Mouse (Mus musculus) Patski (cell line): ENCODE measurements around the gene Catspere2. TPM values are rescaled to one million over a fixed set of nuclear protein-coding genes. Genes with fewer than 3 reads are reported as not detected.
"Not testable (repeated sequence)": the region's sequence is repeated elsewhere in the genome, so short reads cannot be mapped to it uniquely, and the experiment has no call there.

Experiments
- ATAC-seq: fragments of 100-300 bp; one replicate; pipeline ENCODE4 v1.8.0; 2021
- CTCF ChIA-PET: fragments of 350-600 bp; sonication (Branson Sonifier 250); formaldehyde crosslinking; loops from one replicate; lab custom pipeline; 2022; ENCODE audit warnings: inconsistent platforms; lab: Charles Lee
- POLR2A ChIA-PET: fragments of 350-600 bp; sonication (Branson Sonifier 250); formaldehyde crosslinking; loops from one replicate; lab custom pipeline; 2022; ENCODE audit warnings: antibody characterized with exemption, inconsistent platforms; lab: Charles Lee
- DNase-seq: peaks from one replicate; pipeline ENCODE4 v3.0.0-alpha.2; 2011; ENCODE audit warnings: low read depth, low spot score
- H3K27me3 ChIP-seq: fragments of 371-371 bp; one replicate; pipeline ENCODE4 v1.5.1; 2021
- CTCF ChIP-seq: fragments of 100-300 bp; IDR thresholded peaks from one replicate; pipeline ENCODE4 v1.5.1; 2021
- in situ Hi-C: fragments of 300-500 bp; cut with MboI; formaldehyde crosslinking; loops from 3 replicates; pipeline ENCODE4 v1.11.1; 2018; ENCODE audit warnings: low pct_unique_long_range_greater_than_20kb, mixed read lengths
- polyA plus RNA-seq: library from polyadenylated mRNA; unstranded; gene quantifications from one replicate; pipeline ENCODE4 v1.2.3, GENCODE M21; 2021

Gene Catspere2
- 0.65 TPM for polyA plus RNA-seq

DNA sequence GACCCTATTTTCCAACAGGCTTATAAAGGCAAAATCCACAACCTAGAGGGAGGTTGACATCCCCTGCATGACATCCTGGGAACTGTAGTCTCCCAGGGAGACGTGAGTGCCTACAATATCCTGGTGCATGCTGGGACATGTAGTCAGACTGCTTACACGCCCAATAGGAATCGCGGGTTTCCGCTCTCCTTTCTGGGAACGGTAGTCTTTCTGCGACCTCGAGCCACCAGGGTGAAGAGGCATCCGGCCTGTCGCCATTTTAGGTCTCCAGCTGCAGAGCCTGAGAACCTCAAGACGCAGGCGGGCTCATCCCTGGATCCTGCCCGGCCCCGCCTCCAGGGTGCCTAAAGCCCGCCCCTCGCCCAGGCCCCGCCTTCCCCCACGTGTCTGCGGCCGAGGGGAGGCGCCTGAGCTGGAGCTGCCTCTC is at the start of gene Catspere2:
Gene Catspere2, plus strand, starts transcription at position 400 of the 427 bp plus-strand sequence.
- H3K27me3 ChIP-seq, POLR2A ChIA-PET, CTCF ChIA-PET: not testable (repeated sequence)
- in situ Hi-C loops = loop anchor here (10.0 to 25.0 kb wide), 2 partner anchors 202 to 479 kb away; partner anchors contain the start of gene Desi2
- ATAC-seq (peak; percentile 94), DNase-seq (peak; percentile 64)

- DNase-seq, H3K27me3 ChIP-seq, ATAC-seq, POLR2A ChIA-PET, CTCF ChIA-PET: not testable (repeated sequence)
- in situ Hi-C loops = loop anchor here (10.0 to 25.0 kb wide), 2 partner anchors 204 to 372 kb away; partner anchors contain the start of gene Cox20
Measured at GRCm38 (mm10) chr1:177940422-177940977, 42.7 kb upstream of the Catspere2 start.

GRCm38 (mm10) chr1:177981276-177981675 is 1.9 kb upstream of the Catspere2 start:
- TF ChIP-seq CTCF = no peak
- no peaks in the 10 kb centered on the region for H3K27me3 ChIP-seq
- in situ Hi-C loops = loop anchor here (10.0 to 25.0 kb wide), 2 partner anchors 204 to 481 kb away; partner anchors contain the start of gene Desi2
- ChIA-PET POLR2A (no interaction called here), CTCF (no interaction called here)
- DNase-seq (no peak), ATAC-seq (no peak)

GRCm38 (mm10) chr1:177983582-177983981 is 359 bp downstream of the Catspere2 start:
- CTCF ChIA-PET = interaction anchor here (0.8 kb wide), 1 partner anchor 9 kb away, joined by 3 read pairs; no protein-coding TSS in a partner anchor
- DNase-seq, H3K27me3 ChIP-seq, POLR2A ChIA-PET: not testable (repeated sequence)
- peak; percentile 27 for ATAC-seq
- in situ Hi-C loops = loop anchor here (10.0 to 25.0 kb wide), 2 partner anchors 201 to 479 kb away; partner anchors contain the start of gene Desi2

GRCm38 (mm10) chr1:177984206-177984605 is 983 bp downstream of the Catspere2 start:
- ChIA-PET POLR2A (no interaction called here), CTCF (interaction anchor here (0.8 kb wide), 1 partner anchor 9 kb away, joined by 3 read pairs; no protein-coding TSS in a partner anchor)
- in situ Hi-C loops = loop anchor here (10.0 to 25.0 kb wide), 2 partner anchors 201 to 478 kb away; partner anchors contain the start of gene Desi2
- no peaks in the 10 kb centered on the region for H3K27me3 ChIP-seq
- TF ChIP-seq CTCF = no peak
- DNase-seq (no peak), ATAC-seq (no peak)

DNA sequence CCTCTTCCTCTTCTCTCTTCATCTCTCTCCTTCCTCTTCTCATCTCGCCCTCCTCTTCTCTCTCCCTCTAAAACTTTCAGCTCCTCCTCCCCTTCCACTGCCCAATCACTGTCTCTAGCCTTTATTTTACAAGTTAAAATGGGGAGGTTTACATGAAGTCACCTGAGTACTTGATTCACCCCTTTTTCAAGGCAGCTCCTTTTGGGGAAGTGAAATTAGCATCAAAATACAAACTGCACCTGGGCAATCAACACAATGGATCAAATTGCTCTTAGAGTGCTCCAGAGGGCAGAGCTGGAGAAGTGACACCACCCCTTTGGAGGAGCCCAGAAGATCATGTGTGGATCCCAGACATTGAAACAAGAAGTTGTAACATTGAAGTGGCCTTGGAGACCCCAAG is 4.3 kb downstream of the Catspere2 start:
- in situ Hi-C loops = loop anchor here (10.0 to 25.0 kb wide), 2 partner anchors 197 to 475 kb away; partner anchors contain the start of gene Desi2
- CTCF ChIA-PET, POLR2A ChIA-PET: not testable (repeated sequence)

DNA sequence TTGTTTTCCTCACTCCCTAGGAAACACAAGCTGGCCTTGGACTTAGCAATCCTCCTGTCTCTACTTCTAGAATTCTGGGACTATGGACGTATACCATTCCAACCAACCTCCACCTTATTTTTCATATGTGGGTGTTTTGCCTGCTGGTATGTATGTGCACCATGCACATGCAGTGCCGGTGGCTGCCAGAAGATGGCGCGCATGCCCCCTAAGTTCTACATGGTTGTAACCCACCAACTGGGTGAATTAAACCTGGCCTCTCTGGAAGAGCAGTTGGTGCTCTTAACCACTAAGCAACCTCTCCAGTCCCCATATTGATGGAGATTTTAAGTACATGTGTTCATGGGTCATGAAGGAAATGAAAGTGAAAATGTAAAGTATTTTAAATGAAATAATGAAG is 89.6 kb downstream of the Catspere2 start:
- DNase-seq, POLR2A ChIA-PET, in situ Hi-C loops, ATAC-seq, H3K27me3 ChIP-seq, CTCF ChIA-PET: not testable (repeated sequence)

More for the DNA sequence above, 4.3 kb downstream of the Catspere2 start:
- DNase-seq, ATAC-seq, H3K27me3 ChIP-seq: not testable (repeated sequence)

DNA sequence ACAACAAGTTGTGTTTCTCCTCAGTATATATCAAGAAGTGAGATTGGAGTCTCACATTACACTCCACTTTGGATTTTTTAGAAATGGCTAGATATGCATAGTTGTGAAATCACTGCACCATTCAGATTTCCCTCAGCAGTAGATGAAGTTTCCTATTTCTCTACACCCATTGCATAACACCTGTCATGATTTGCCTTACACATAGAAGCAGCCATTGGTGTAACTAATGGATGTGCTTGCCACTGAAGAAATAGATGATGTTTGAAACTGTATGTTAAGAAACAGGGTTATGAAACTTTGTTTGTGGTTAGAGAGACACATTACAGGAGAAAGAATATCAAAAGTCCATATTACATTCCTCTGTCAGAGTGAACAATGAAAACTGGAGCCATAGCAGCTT is 114.6 kb downstream of the Catspere2 start:
- in situ Hi-C loops = loop anchor here (10.0 kb wide), 1 partner anchor 243 kb away; no protein-coding TSS in a partner anchor
- DNase-seq, POLR2A ChIA-PET, ATAC-seq, H3K27me3 ChIP-seq, CTCF ChIA-PET: not testable (repeated sequence)

DNA sequence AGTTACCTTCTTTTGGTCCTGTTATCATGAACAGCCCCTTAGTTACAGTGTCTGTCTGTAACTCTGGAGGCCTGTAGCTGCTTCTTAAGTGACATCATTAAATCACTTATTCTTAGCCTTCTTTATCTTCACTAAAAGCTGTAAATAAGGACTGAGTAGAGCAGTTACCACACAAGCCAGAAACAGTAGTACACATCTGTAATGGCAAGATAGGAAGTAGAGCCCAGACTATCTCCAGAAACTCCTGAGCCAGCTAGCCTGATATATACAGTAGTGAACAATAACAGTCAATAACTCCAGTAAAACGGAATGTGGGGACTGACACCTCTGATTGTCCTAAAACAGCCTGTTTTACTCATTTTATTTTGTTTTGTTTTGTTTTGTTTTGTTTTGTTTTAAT is 125.3 kb downstream of the Catspere2 start:
- ATAC-seq, H3K27me3 ChIP-seq, in situ Hi-C loops, POLR2A ChIA-PET, CTCF ChIA-PET, DNase-seq: not testable (repeated sequence)

DNA sequence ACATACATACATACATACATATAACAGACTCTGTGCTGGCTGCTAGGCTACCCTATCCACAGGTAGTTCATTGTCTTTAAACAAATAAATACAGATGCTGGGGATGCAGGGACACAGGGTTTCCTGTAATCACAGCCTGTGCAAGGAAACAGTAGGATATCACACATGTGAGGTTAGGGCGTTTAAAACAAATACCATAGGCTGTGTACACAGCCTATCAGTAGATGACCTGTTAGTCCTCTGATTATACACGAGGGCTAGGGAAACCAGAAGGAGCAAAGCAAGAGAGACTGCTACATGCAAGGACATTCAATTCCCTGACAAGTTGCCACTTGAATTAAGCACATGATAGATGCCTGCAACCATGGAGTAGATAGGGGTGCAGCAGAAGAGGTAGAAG is 139.0 kb downstream of the Catspere2 start:
- H3K27me3 ChIP-seq, CTCF ChIA-PET, DNase-seq, POLR2A ChIA-PET, ATAC-seq: not testable (repeated sequence)
- in situ Hi-C loops = loop anchor here (10.0 kb wide), 1 partner anchor 217 kb away; no protein-coding TSS in a partner anchor

DNA sequence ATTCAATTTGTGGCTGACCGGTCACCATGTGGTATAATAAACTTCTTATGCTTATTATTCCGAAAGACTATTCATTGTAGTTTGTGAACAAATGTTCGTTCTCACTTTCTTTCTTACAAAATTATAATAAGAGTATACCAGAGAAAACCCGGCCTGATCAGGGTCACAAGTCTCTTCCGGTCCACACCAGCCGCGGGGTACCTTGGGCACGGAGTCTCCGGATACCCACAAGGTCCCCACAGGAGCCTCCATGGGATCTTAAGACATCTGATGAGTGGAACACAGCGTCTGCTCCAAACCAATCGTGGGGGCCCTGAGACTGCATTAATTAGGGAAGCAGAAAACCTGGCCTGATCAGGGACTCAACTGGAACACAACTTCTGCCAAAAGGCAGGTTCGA is 151.1 kb downstream of the Catspere2 start:
- CTCF ChIA-PET = no interaction called here
- no peaks in the 10 kb centered on the region for H3K27me3 ChIP-seq
- POLR2A ChIA-PET = no interaction called here
- no peak for DNase-seq
- TF ChIP-seq CTCF = no peak
- in situ Hi-C loops = no loop called here
- no peak for ATAC-seq

- POLR2A ChIA-PET, CTCF ChIA-PET, H3K27me3 ChIP-seq: not testable (repeated sequence)
- in situ Hi-C loops = loop anchor here (10.0 kb wide), 1 partner anchor 202 kb away; no protein-coding TSS in a partner anchor
- peak; percentile 4 for DNase-seq
- peak; percentile 75 for ATAC-seq
Measured at GRCm38 (mm10) chr1:178146513-178146912, 163.3 kb downstream of the Catspere2 start.

- CTCF ChIA-PET = not testable (repeated sequence)
Measured at GRCm38 (mm10) chr1:178146915-178147314, 163.7 kb downstream of the Catspere2 start.

More at GRCm38 (mm10) chr1:178146915-178147314, 163.7 kb downstream of the Catspere2 start:
- POLR2A ChIA-PET, DNase-seq, H3K27me3 ChIP-seq: not testable (repeated sequence)
- ATAC-seq = peak; percentile 53
- in situ Hi-C loops = loop anchor here (10.0 kb wide), 1 partner anchor 202 kb away; no protein-coding TSS in a partner anchor
